Mouse (Mus musculus) R1 (cell line): Measurements from ENCODE around the gene Xirp2.
"Not testable (repeated sequence)": the region's sequence is repeated elsewhere in the genome, so short reads cannot be mapped to it uniquely, and the experiment has no call there.

Experiments used
- DNase-seq: peaks from one replicate; pipeline ENCODE4 v3.0.0-alpha.2; 2018; ENCODE audit warnings: low read depth, low spot score

Gene Xirp2

GRCm38 (mm10) chr2:67445780-67446179, at the start of gene Xirp2:
TSS of gene Xirp2 (plus strand) at chr2:67446002.
- DNase-seq: no peak

GRCm38 (mm10) chr2:67413425-67413824, 32.4 kb upstream of the Xirp2 start, which contains the start of gene Gm21830:
TSS of gene Gm21830 (plus strand) at chr2:67413725.
- not testable (repeated sequence) for DNase-seq

- no peak for DNase-seq
Measured at GRCm38 (mm10) chr2:67420853-67421252, 24.9 kb upstream of the Xirp2 start.

GRCm38 (mm10) chr2:67422799-67423198, 23.0 kb upstream of the Xirp2 start:
- no peak for DNase-seq

- no peak for DNase-seq
Measured at GRCm38 (mm10) chr2:67433081-67433480, 12.7 kb upstream of the Xirp2 start, which contains the start of gene Gm26727. TSS of gene Gm26727 (minus strand) at chr2:67433181.

GRCm38 (mm10) chr2:67438309-67438708, 7.5 kb upstream of the Xirp2 start:
- DNase-seq: no peak

GRCm38 (mm10) chr2:67446772-67447171, 970 bp downstream of the Xirp2 start:
- no peak for DNase-seq

- DNase-seq: no peak
Measured at GRCm38 (mm10) chr2:67447206-67447605, 1.4 kb downstream of the Xirp2 start.

- DNase-seq: no peak
Measured at GRCm38 (mm10) chr2:67460857-67461256, 15.1 kb downstream of the Xirp2 start.

- DNase-seq: no peak
Measured at GRCm38 (mm10) chr2:67467036-67467435, 21.2 kb downstream of the Xirp2 start.

GRCm38 (mm10) chr2:67470030-67470429, 24.2 kb downstream of the Xirp2 start:
- not testable (repeated sequence) for DNase-seq

- DNase-seq: peak; percentile 64
Measured at GRCm38 (mm10) chr2:67477753-67478152, 32.0 kb downstream of the Xirp2 start.

GRCm38 (mm10) chr2:67481051-67481450, 35.2 kb downstream of the Xirp2 start:
- no peak for DNase-seq

GRCm38 (mm10) chr2:67486721-67487120, 40.9 kb downstream of the Xirp2 start:
- no peak for DNase-seq

- no peak for DNase-seq
Measured at GRCm38 (mm10) chr2:67487162-67487561, 41.4 kb downstream of the Xirp2 start.

GRCm38 (mm10) chr2:67488465-67489127, 42.8 kb downstream of the Xirp2 start:
- peak; percentile 12 for DNase-seq

GRCm38 (mm10) chr2:67489128-67489492, 43.3 kb downstream of the Xirp2 start:
- no peak for DNase-seq

GRCm38 (mm10) chr2:67505457-67505856, 59.7 kb downstream of the Xirp2 start:
- DNase-seq: no peak

GRCm38 (mm10) chr2:67516405-67516804, 70.6 kb downstream of the Xirp2 start:
- DNase-seq: no peak

GRCm38 (mm10) chr2:67535347-67535746, 89.5 kb downstream of the Xirp2 start:
- DNase-seq: no peak

- no peak for DNase-seq
Measured at GRCm38 (mm10) chr2:67539426-67539825, 93.6 kb downstream of the Xirp2 start.

- DNase-seq: no peak
Measured at GRCm38 (mm10) chr2:67541957-67542696, 96.3 kb downstream of the Xirp2 start.

GRCm38 (mm10) chr2:67544426-67544825, 98.6 kb downstream of the Xirp2 start:
- no peak for DNase-seq
